Mouse (Mus musculus) urinary bladder, postnatal 4 days (tissue): Measurements from ENCODE around the gene Eln.

Experiments
- DNase-seq, 2 experiments: peaks; one replicate each; pipeline ENCODE4 v3.0.0; 2021 to 2022; ENCODE audit warnings: low spot score in 2 of 2

The Eln gene

GRCm38 (mm10) chr5:134746890-134747511, at the start of gene Eln:
Eln (minus strand) TSS chr5:134747323.
- peak in 1 of 2 experiments; percentile 63 for DNase-seq

- peak in 1 of 2 experiments; percentile 50 for DNase-seq
Measured at GRCm38 (mm10) chr5:134790080-134790995, 43.2 kb upstream of the Eln start.

DNA sequence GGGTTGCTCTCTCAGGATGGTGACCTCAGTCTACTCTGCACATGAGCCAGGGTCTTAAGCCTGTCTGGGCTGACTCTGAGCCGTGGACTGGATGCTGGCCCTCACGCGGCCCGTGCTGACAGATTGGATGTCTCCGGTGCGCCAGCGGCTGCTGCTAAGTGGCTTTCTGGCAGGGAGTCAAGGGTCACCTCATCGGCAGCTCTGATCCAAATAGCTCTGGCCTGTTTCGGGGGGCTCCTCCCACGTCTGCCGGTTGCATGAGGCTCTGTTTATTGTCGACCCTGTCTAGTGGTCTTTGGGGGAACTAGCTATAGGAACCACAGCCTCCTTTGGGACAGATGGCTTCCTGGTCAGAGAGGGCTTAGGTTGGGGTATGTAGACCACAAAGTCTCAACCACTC, 41.1 kb upstream of the Eln start:
- peak; percentile 67 to 75 for DNase-seq

- DNase-seq, result peak in 1 of 2 experiments; percentile 61
Measured at GRCm38 (mm10) chr5:134785691-134786371, 38.7 kb upstream of the Eln start.

- no peak for DNase-seq
Measured at GRCm38 (mm10) chr5:134783794-134784193, 36.7 kb upstream of the Eln start.

DNA sequence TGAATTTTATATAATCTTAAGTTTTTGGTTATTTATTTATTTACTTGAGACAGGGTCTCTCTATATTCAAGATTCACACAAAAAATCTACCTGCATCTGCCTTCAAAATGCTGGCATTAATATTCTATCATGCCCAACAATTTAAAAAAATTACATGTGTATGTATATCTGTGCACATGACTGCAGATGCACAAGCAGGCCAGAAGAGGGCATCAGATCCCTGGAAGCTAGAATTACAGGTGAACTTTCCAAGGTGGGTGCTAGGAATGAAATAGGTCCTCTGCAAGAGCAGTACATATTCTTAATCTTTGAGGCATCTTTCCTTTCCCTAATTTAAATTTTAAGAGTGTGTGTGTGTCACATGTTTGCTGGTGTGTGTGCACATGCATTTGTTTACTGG, 33.8 kb upstream of the Eln start:
- no peak for DNase-seq

- no peak for DNase-seq
Measured at GRCm38 (mm10) chr5:134780146-134780545, 33.0 kb upstream of the Eln start.

GRCm38 (mm10) chr5:134776551-134776950, 29.4 kb upstream of the Eln start:
- DNase-seq, result no peak

- DNase-seq, result peak; percentile 54 to 66
Measured at GRCm38 (mm10) chr5:134772522-134772921, 25.4 kb upstream of the Eln start.

- DNase-seq, result no peak
Measured at GRCm38 (mm10) chr5:134771750-134772149, 24.6 kb upstream of the Eln start.

DNA sequence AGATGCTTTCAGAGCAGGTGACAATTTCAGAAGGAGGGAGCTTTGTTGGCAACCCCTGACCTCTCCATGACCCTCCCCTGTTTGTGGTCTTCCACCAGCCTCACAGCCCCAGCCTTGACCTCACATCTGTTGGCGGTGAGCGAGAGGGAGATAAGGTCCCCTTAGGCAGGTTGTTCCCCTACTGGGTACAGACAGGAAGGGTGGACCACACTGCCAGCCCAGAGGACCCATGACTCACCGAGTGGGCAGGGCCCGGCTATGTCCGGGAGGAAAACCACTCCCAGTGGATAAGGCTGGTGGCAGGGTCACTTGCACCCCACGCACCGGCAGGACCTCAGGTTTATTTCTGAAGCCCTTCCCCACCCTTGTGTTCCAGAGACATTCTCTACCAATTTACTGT, 22.1 kb upstream of the Eln start:
- DNase-seq, result no peak

- DNase-seq, result no peak
Measured at GRCm38 (mm10) chr5:134765441-134765840, 18.3 kb upstream of the Eln start.

DNA sequence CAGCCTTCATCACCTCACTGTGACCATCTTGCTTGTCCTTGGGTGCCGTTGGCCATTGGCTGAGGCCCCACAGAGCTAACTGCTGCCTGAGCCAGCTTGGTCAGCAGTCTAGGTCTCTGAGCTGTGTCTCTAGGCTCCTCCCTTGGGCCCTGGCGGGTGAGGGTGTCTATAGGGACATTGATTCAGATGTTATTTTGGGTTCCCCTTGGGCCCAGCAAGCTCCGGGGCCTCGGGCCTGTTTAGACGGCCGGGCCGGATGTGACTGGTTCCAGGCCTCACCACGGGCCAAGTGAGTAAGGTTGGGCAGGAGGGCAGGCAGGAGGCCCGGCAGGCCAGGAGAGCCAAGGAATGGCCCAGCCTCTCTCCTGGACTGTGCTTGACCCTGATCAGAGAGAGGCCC, 16.2 kb upstream of the Eln start:
- DNase-seq, result no peak

GRCm38 (mm10) chr5:134761409-134762124, 14.4 kb upstream of the Eln start:
- DNase-seq, result no peak

DNA sequence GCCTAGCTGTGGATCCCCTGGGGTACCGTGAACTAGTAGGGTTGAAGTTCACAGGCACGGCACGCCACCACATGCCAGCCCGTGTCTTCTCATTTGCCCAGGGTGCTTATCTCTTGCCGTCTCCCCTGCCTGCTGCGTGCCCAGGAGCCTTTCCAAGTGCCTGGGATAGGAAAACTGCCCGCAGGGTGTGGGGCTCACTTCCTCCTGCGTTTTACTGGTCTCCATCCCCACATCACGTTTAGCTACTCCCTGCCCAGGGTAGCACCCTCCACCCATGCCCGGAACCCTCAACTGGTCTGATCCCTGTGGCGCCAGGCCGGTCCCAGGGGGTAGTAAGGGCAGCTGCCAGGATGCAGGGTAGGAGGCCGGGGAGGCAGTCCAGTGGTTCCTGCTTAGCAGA, 8.9 kb upstream of the Eln start:
- DNase-seq, result no peak

GRCm38 (mm10) chr5:134754096-134754495, 7.0 kb upstream of the Eln start:
- no peak for DNase-seq

- DNase-seq, result no peak
Measured at GRCm38 (mm10) chr5:134750469-134750868, 3.3 kb upstream of the Eln start.

DNA sequence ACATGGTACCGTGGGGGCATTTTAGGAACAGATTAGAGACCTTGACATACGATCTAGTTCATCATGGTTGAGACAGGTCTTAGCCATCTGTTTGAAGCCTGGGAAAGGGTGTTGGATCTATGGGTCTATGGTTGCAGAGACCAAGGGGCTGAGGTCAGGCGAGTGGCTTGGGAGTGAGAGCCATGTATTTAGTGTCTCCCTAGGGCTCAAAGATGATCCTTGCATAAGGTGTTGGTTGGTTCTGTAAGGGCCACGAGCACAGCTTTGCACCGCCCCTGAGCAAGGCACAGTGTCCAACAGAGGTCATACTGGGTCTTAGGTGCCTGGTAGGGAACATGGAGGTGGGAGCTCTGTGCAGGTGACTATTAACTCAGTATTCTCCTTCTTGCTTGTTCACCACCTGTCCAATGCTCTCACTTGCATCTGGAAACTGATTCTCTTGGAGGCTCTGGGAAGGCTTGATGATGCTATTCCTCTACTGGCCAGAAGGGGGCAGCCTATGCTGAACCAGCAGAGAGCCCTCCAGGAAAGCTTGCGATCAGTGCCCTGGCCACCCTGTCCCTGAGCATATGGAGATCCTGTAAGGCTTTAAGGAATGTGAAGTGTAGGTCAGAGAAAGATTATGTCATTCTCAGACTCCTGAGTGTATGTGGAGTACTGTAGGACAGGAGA, 960 bp upstream of the Eln start:
- peak in 1 of 2 experiments; percentile 58 for DNase-seq

DNA sequence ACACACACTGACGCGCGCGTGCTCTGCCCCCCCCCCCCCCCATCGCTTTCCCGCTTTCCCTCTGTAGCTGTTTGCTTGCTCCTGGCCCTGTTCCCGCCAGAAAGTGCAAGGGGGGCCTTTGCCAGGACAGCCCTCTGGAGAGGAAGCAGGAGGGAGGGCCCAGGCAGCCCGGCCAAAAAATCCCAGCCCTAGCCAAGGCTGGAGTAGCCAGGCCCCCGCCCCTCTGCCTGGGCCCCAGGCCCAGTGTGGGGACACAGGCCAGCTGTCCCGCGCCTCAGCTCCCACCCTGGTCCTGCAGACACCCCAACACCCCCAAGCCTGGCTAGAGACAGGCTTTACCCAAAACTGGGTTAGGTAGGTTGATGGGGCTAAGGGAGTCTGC, 380 bp upstream of the Eln start:
- peak; percentile 91 to 92 for DNase-seq

DNA sequence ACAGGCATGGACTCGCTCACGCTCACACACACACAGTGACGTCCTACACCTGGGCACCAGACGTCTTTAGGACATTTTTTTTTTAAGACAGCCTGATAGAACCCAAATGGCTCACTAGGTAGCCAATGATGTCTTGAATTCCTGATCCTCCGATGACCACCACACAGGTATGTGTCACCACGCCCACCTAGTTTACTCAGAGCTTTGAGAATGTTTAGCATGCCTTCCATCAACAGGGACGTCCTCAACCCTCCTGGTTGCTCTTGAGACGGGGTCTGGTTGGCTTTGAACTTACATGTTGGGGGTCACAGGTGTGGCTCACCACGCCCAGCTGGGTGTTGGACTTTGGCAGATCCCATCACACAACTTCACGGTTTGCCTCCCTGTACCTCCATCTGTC, 922 bp downstream of the Eln start:
- no peak for DNase-seq

- no peak for DNase-seq
Measured at GRCm38 (mm10) chr5:134745801-134746200, 1.3 kb downstream of the Eln start.
